Mouse (Mus musculus) embryonic facial prominence, embryonic 10.5 days (tissue): ENCODE measurements around the gene Rnf185. TPM values are rescaled to one million over a fixed set of nuclear protein-coding genes. Genes with fewer than 3 reads are reported as not detected.

Experiments
- DNase-seq: peaks from one replicate; pipeline ENCODE4 v3.0.0-alpha.2; 2017; ENCODE audit warnings: low spot score
- H3K27ac ChIP-seq: fragments of 300-500 bp; sonication (generic); replicated peaks from 2 replicates; pipeline ENCODE4 v1.5.1; 2016; ENCODE audit warnings: mild to moderate bottlenecking
- H3K27me3 ChIP-seq: fragments of 300-500 bp; sonication (generic); replicated peaks from 2 replicates; pipeline ENCODE4 v1.6.1; 2016; ENCODE audit warnings: low read depth, mild to moderate bottlenecking; ENCODE audit not compliant: poor library complexity, severe bottlenecking
- H3K36me3 ChIP-seq: fragments of 300-500 bp; sonication (generic); replicated peaks from 2 replicates; pipeline ENCODE4 v1.6.1; 2016; ENCODE audit warnings: mild to moderate bottlenecking, moderate library complexity
- H3K4me1 ChIP-seq: fragments of 300-500 bp; sonication (generic); 2 replicates; pipeline ENCODE4 v1.6.1; 2016
- H3K4me3 ChIP-seq: fragments of 300-500 bp; sonication (generic); 2 replicates; pipeline ENCODE4 v1.5.1; 2016; ENCODE audit warnings: mild to moderate bottlenecking, moderate library complexity
- H3K9me3 ChIP-seq: fragments of 300-500 bp; sonication (generic); 2 replicates; pipeline ENCODE4 v1.6.1; 2016; ENCODE audit warnings: mild to moderate bottlenecking
- WGBS: fragments of 180-500 bp; shearing (Covaris S2); methylation state at CpG from one replicate; pipeline ENCODE4 v1.1.7; 2016; 5-methylcytosine and 5-hydroxymethylcytosine counted together
- polyA plus RNA-seq: library from polyadenylated mRNA; unstranded; fragments of >200 nt; fragmentation: Nextera tagmentation; extraction: Ambion mirVana; gene quantifications from 2 replicates; pipeline ENCODE4 v1.2.1, GENCODE M21; 2016

Gene Rnf185
- polyA plus RNA-seq, 1 experiment from 2014 or later = 37.6 TPM

GRCm38 (mm10) chr11:3408997-3409732 is 43.0 kb downstream of the Rnf185 start, which contains the start of gene Limk2:
Limk2 (minus strand) TSS chr11:3409189.
- peak within 1 kb of the TSS; percentile 84 for H3K4me3 ChIP-seq
- H3K4me1 ChIP-seq = peaks cover 15% of the 10 kb centered on the region
- no peaks in the 10 kb centered on the region for H3K27me3 ChIP-seq
- H3K9me3 ChIP-seq = no peaks in the 10 kb centered on the region
- DNase-seq = peak; percentile 95
- H3K27ac ChIP-seq = peak within 1 kb of the TSS; percentile 87
- H3K36me3 ChIP-seq = peaks cover 5% of the 10 kb centered on the region
- WGBS = 3% methylated on average over 45 of the region's 45 CpGs

- Histone ChIP-seq H3K4me3 (peak overlapping the region; percentile 84), H3K27ac (peak overlapping the region; percentile 87), H3K9me3 (no peaks in the 10 kb centered on the region), H3K36me3 (no peaks in the 10 kb centered on the region), H3K4me1 (peaks cover 15% of the 10 kb centered on the region), H3K27me3 (no peaks in the 10 kb centered on the region)
- DNase-seq = peak; percentile 32
- 6% methylated on average over 34 of the region's 34 CpGs for WGBS
These were observed 43.8 kb downstream of the Rnf185 start for GRCm38 (mm10) chr11:3408131-3408996.

GRCm38 (mm10) chr11:3404287-3405047 is 47.7 kb downstream of the Rnf185 start:
- Histone ChIP-seq H3K9me3 (no peaks in the 10 kb centered on the region), H3K4me1 (peaks cover 15% of the 10 kb centered on the region), H3K36me3 (no peaks in the 10 kb centered on the region), H3K27ac (no peak overlapping the region), H3K4me3 (no peak overlapping the region), H3K27me3 (no peaks in the 10 kb centered on the region)
- no peak for DNase-seq
- 87% methylated on average over 7 of the region's 7 CpGs for WGBS

GRCm38 (mm10) chr11:3403024-3403423 is 49.1 kb downstream of the Rnf185 start:
- Histone ChIP-seq H3K4me3 (no peak overlapping the region), H3K9me3 (no peaks in the 10 kb centered on the region), H3K36me3 (no peaks in the 10 kb centered on the region), H3K4me1 (peaks cover 6% of the 10 kb centered on the region), H3K27ac (no peak overlapping the region), H3K27me3 (no peaks in the 10 kb centered on the region)
- 84% methylated on average over 3 of the region's 3 CpGs for WGBS
- no peak for DNase-seq

- 88% methylated on average over 1 of the region's 1 CpGs for WGBS
- H3K27me3 ChIP-seq = no peaks in the 10 kb centered on the region
- no peaks in the 10 kb centered on the region for H3K9me3 ChIP-seq
- H3K36me3 ChIP-seq = peaks cover 26% of the 10 kb centered on the region
- H3K4me3 ChIP-seq = no peak overlapping the region
- no peak for DNase-seq
- H3K27ac ChIP-seq = no peak overlapping the region
- H3K4me1 ChIP-seq = 0 out of 2 replicates have a peak, but pooled peaks cover 4% of the 10 kb centered on the region
These were observed 53.8 kb downstream of the Rnf185 start for GRCm38 (mm10) chr11:3398318-3398717.

- Histone ChIP-seq H3K27me3 (no peaks in the 10 kb centered on the region), H3K4me1 (0 out of 2 replicates have a peak, but pooled peaks cover 4% of the 10 kb centered on the region), H3K27ac (no peak overlapping the region), H3K36me3 (peaks cover 38% of the 10 kb centered on the region), H3K4me3 (no peak overlapping the region), H3K9me3 (no peaks in the 10 kb centered on the region)
- DNase-seq = no peak
- WGBS = 77% methylated on average over 8 of the region's 8 CpGs
These were observed 55.6 kb downstream of the Rnf185 start for GRCm38 (mm10) chr11:3396562-3396961.

- no peaks in the 10 kb centered on the region for H3K27me3 ChIP-seq
These were observed 56.1 kb downstream of the Rnf185 start for GRCm38 (mm10) chr11:3396091-3396490.

GRCm38 (mm10) chr11:3394520-3394919 is 57.6 kb downstream of the Rnf185 start:
- H3K27ac ChIP-seq = no peak overlapping the region
- no peak for DNase-seq
- 40% methylated on average over 5 of the region's 5 CpGs for WGBS

More at GRCm38 (mm10) chr11:3396091-3396490, 56.1 kb downstream of the Rnf185 start:
- H3K36me3 ChIP-seq = peaks cover 41% of the 10 kb centered on the region
- DNase-seq = no peak
- no peaks in the 10 kb centered on the region for H3K9me3 ChIP-seq
- 80% methylated on average over 3 of the region's 3 CpGs for WGBS
- H3K4me3 ChIP-seq = no peak overlapping the region
- H3K4me1 ChIP-seq = 0 out of 2 replicates have a peak, but pooled peaks cover 4% of the 10 kb centered on the region
- no peak overlapping the region for H3K27ac ChIP-seq

GRCm38 (mm10) chr11:3392526-3392925 is 59.6 kb downstream of the Rnf185 start:
- peaks cover 60% of the 10 kb centered on the region for H3K36me3 ChIP-seq
- H3K4me3 ChIP-seq = no peak overlapping the region
- no peaks in the 10 kb centered on the region for H3K9me3 ChIP-seq
- 0 out of 2 replicates have a peak, but pooled peaks cover 8% of the 10 kb centered on the region for H3K4me1 ChIP-seq
- H3K27me3 ChIP-seq = no peaks in the 10 kb centered on the region
- DNase-seq = no peak
- 86% methylated on average over 8 of the region's 8 CpGs for WGBS
- no peak overlapping the region for H3K27ac ChIP-seq

More at GRCm38 (mm10) chr11:3394520-3394919, 57.6 kb downstream of the Rnf185 start:
- Histone ChIP-seq H3K36me3 (peaks cover 53% of the 10 kb centered on the region), H3K9me3 (no peaks in the 10 kb centered on the region), H3K4me3 (no peak overlapping the region), H3K4me1 (0 out of 2 replicates have a peak, but pooled peaks cover 8% of the 10 kb centered on the region), H3K27me3 (no peaks in the 10 kb centered on the region)

- no peak for DNase-seq
- H3K27me3 ChIP-seq = no peaks in the 10 kb centered on the region
- H3K4me1 ChIP-seq = 0 out of 2 replicates have a peak, but pooled peaks cover 8% of the 10 kb centered on the region
- H3K9me3 ChIP-seq = no peaks in the 10 kb centered on the region
- H3K4me3 ChIP-seq = no peak overlapping the region
- 93% methylated on average over 5 of the region's 5 CpGs for WGBS
- no peak overlapping the region for H3K27ac ChIP-seq
- peaks cover 47% of the 10 kb centered on the region for H3K36me3 ChIP-seq
These were observed 61.4 kb downstream of the Rnf185 start for GRCm38 (mm10) chr11:3390789-3391188.

GRCm38 (mm10) chr11:3389996-3390395 is 62.2 kb downstream of the Rnf185 start:
- H3K4me1 ChIP-seq = 0 out of 2 replicates have a peak, but pooled peaks cover 8% of the 10 kb centered on the region
- no peaks in the 10 kb centered on the region for H3K27me3 ChIP-seq
- H3K9me3 ChIP-seq = no peaks in the 10 kb centered on the region
- no peak overlapping the region for H3K4me3 ChIP-seq
- 64% methylated on average over 5 of the region's 5 CpGs for WGBS
- DNase-seq = no peak
- peaks cover 44% of the 10 kb centered on the region for H3K36me3 ChIP-seq
- no peak overlapping the region for H3K27ac ChIP-seq
